Mouse (Mus musculus): ENCODE measurements around the gene Mfap1a. TPM values are rescaled to one million over a fixed set of nuclear protein-coding genes. Genes with fewer than 3 reads are reported as not detected.
"Not testable (repeated sequence)": the region's sequence is repeated elsewhere in the genome, so short reads cannot be mapped to it uniquely, and the experiment has no call there.

Gene Mfap1a
- polyA plus RNA-seq, 1 experiment: 9.3 TPM

GRCm38 (mm10) chr2:121473301-121474179 is 32.9 kb downstream of the Mfap1a start, which contains the start of gene Mfap1b:
Gene Mfap1b (minus strand): TSS chr2:121474067.
- not testable (repeated sequence) for H3K27me3 ChIP-seq (ENCODE audit: control insufficient read depth, insufficient read depth, insufficient read length); H3K36me3 ChIP-seq (ENCODE audit: control insufficient read depth, insufficient read depth); H3ac ChIP-seq (ENCODE audit: control insufficient read depth, insufficient read length)
- peak within 1 kb of the TSS; percentile 40 for H3K4me3 ChIP-seq
- peak within 1 kb of the TSS; percentile 86 for H3K4me2 ChIP-seq (ENCODE audit: low read depth)
- TF ChIP-seq POLR2A (IDR thresholded peaks at IDR 0.05; ENCODE audit: insufficient read length, low read depth) (peak; percentile 74), MYOG (IDR thresholded peaks at IDR 0.05; ENCODE audit: control insufficient read depth in 1 of 3, insufficient read depth in 1 of 3, insufficient read length in 2 of 3, low read depth in 2 of 3) (peak in 1 of 3 experiments; percentile 52), MYOD1 (IDR thresholded peaks at IDR 0.05; ENCODE audit: control insufficient read depth in 1 of 3, insufficient read length in 2 of 3, low read depth in 2 of 3) (peak in 2 of 3 experiments; percentile 23 to 28), POLR2AphosphoS2 (IDR thresholded peaks at IDR 0.05; ENCODE audit: insufficient read length, low read depth) (peak; percentile 84)
- H3K79me2 ChIP-seq (ENCODE audit: control insufficient read depth, insufficient read depth): peaks cover 16% of the 10 kb centered on the region

GRCm38 (mm10) chr2:121472783-121473182 is 33.7 kb downstream of the Mfap1a start:
- H3K36me3 ChIP-seq (ENCODE audit: control insufficient read depth, insufficient read depth); H3ac ChIP-seq (ENCODE audit: control insufficient read depth, insufficient read length); H3K27me3 ChIP-seq (ENCODE audit: control insufficient read depth, insufficient read depth, insufficient read length): not testable (repeated sequence)
- H3K4me2 ChIP-seq (ENCODE audit: low read depth): peak overlapping the region; percentile 70
- H3K4me3 ChIP-seq: peak overlapping the region; percentile 40
- H3K79me2 ChIP-seq (ENCODE audit: control insufficient read depth, insufficient read depth): peaks cover 16% of the 10 kb centered on the region

GRCm38 (mm10) chr2:121468982-121469381 is 37.5 kb downstream of the Mfap1a start:
- H3K4me3 ChIP-seq; H3K27me3 ChIP-seq (ENCODE audit: control insufficient read depth, insufficient read depth, insufficient read length); H3K4me2 ChIP-seq (ENCODE audit: low read depth); H3ac ChIP-seq (ENCODE audit: control insufficient read depth, insufficient read length); H3K36me3 ChIP-seq (ENCODE audit: control insufficient read depth, insufficient read depth): not testable (repeated sequence)
- peaks cover 16% of the 10 kb centered on the region for H3K79me2 ChIP-seq (ENCODE audit: control insufficient read depth, insufficient read depth)

GRCm38 (mm10) chr2:121460071-121460470 is 46.4 kb downstream of the Mfap1a start:
- H3K79me2 ChIP-seq (ENCODE audit: control insufficient read depth, insufficient read depth): peaks cover 13% of the 10 kb centered on the region
- peaks cover 4% of the 10 kb centered on the region for H3K36me3 ChIP-seq (ENCODE audit: control insufficient read depth, insufficient read depth)
- H3K4me3 ChIP-seq: no peak overlapping the region
- TF ChIP-seq CEBPB (IDR thresholded peaks at IDR 0.05; ENCODE audit: insufficient read depth, poor library complexity, severe bottlenecking): no peak
- TF ChIP-seq POLR2AphosphoS2 (IDR thresholded peaks at IDR 0.05; ENCODE audit: insufficient read length, low read depth): no peak
- TF ChIP-seq USF1 (IDR thresholded peaks at IDR 0.05; ENCODE audit: low read depth): no peak
- TF ChIP-seq SRF (IDR thresholded peaks at IDR 0.05; ENCODE audit: control insufficient read depth, insufficient read length, low read depth): no peak
- no peak for TF ChIP-seq TCF12 (IDR thresholded peaks at IDR 0.05; ENCODE audit: insufficient read depth, poor library complexity, severe bottlenecking)
- TF ChIP-seq MAX (IDR thresholded peaks at IDR 0.05; ENCODE audit: low read depth): no peak
- no peak for TF ChIP-seq POLR2A (IDR thresholded peaks at IDR 0.05; ENCODE audit: insufficient read length, low read depth)
- no peak for TF ChIP-seq TCF3 (IDR thresholded peaks at IDR 0.05; ENCODE audit: insufficient read length, low read depth)
- no peak for TF ChIP-seq REST (IDR thresholded peaks at IDR 0.05; ENCODE audit: insufficient read depth, insufficient read length)
- TF ChIP-seq MYOD1 (IDR thresholded peaks at IDR 0.05; ENCODE audit: control insufficient read depth in 1 of 3, insufficient read length in 2 of 3, low read depth in 2 of 3): no peak
- TF ChIP-seq MYOG (IDR thresholded peaks at IDR 0.05; ENCODE audit: control insufficient read depth in 1 of 3, insufficient read depth in 1 of 3, insufficient read length in 2 of 3, low read depth in 2 of 3): no peak
- TF ChIP-seq E2F4 (IDR thresholded peaks at IDR 0.05; ENCODE audit: insufficient read depth): no peak
- H3ac ChIP-seq (ENCODE audit: control insufficient read depth, insufficient read length): no peak overlapping the region
- H3K4me2 ChIP-seq (ENCODE audit: low read depth): peak overlapping the region; percentile 6
- no peaks in the 10 kb centered on the region for H3K27me3 ChIP-seq (ENCODE audit: control insufficient read depth, insufficient read depth, insufficient read length)

- Histone ChIP-seq H3K4me3 (peak within 1 kb of the TSS; percentile 86), H3K27me3 (ENCODE audit: control insufficient read depth, insufficient read depth, insufficient read length) (no peaks in the 10 kb centered on the region), H3K4me2 (ENCODE audit: low read depth) (peak within 1 kb of the TSS; percentile 95), H3ac (ENCODE audit: control insufficient read depth, insufficient read length) (peak within 1 kb of the TSS; percentile 32), H3K36me3 (ENCODE audit: control insufficient read depth, insufficient read depth) (peaks cover 15% of the 10 kb centered on the region), H3K79me2 (ENCODE audit: control insufficient read depth, insufficient read depth) (peaks cover 24% of the 10 kb centered on the region)
- peak in 1 of 3 experiments; percentile 5 for TF ChIP-seq MYOG (IDR thresholded peaks at IDR 0.05; ENCODE audit: control insufficient read depth in 1 of 3, insufficient read depth in 1 of 3, insufficient read length in 2 of 3, low read depth in 2 of 3)
- TF ChIP-seq POLR2A (IDR thresholded peaks at IDR 0.05; ENCODE audit: insufficient read length, low read depth): peak; percentile 80
- no peak for TF ChIP-seq TCF3 (IDR thresholded peaks at IDR 0.05; ENCODE audit: insufficient read length, low read depth)
- no peak for TF ChIP-seq TCF12 (IDR thresholded peaks at IDR 0.05; ENCODE audit: insufficient read depth, poor library complexity, severe bottlenecking)
- TF ChIP-seq CEBPB (IDR thresholded peaks at IDR 0.05; ENCODE audit: insufficient read depth, poor library complexity, severe bottlenecking): no peak
- peak; percentile 92 for TF ChIP-seq POLR2AphosphoS2 (IDR thresholded peaks at IDR 0.05; ENCODE audit: insufficient read length, low read depth)
Measured at GRCm38 (mm10) chr2:121456692-121457642, 49.5 kb downstream of the Mfap1a start, which contains the start of gene Serinc4. Gene Serinc4 (minus strand): TSS chr2:121456781.
